Mouse (Mus musculus): ENCODE results near the gene Slc35e3. TPM values are rescaled to one million over a fixed set of nuclear protein-coding genes. Genes with fewer than 3 reads are reported as not detected.

Slc35e3 gene
- total and polyA plus RNA-seq, 3 experiments = 2.2 to 9.7 (median 5.0) TPM

DNA sequence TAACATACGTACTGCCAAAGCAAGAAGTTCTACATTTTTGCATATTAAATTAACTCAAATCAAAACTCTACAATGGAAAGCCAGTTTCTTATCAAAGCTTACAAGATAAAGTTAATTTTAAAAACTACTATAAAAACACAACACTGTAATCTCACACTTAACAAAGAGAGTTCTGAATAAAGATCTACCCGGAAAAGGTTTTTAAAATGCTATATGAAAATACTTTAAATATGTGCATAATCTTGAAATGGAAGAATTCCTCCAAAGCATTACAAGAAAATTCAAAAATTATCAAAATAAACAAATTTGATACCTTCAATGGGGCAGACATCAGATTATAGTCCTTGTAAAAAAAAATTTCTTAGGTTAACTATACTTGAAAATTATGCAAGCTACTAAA lies 37.8 kb downstream of the Slc35e3 start:
- dilution Hi-C loops (cut with MboI; ENCODE audit: extremely low pct_ligation_motif_present, extremely low pct_unique_long_range_greater_than_20kb, low sequenced_read_pairs) = no loop called here
- TF ChIP-seq ZNF384 (IDR thresholded peaks at IDR 0.05; ENCODE audit: low read depth, low read length) (no peak), MYC (IDR thresholded peaks at IDR 0.05; ENCODE audit: low read depth, low read length) (no peak), MAX (IDR thresholded peaks at IDR 0.05; ENCODE audit: low read length) (no peak), TCF12 (IDR thresholded peaks at IDR 0.05; ENCODE audit: low read depth, low read length) (no peak), HCFC1 (IDR thresholded peaks at IDR 0.05; ENCODE audit: low read depth, low read length) (no peak), CHD1 (IDR thresholded peaks at IDR 0.05; ENCODE audit: low read depth, low read length) (peak; percentile 35; the same call in 1 of the 2 replicates), MAFK (IDR thresholded peaks at IDR 0.05; ENCODE audit: insufficient replicate concordance, low read length) (no peak)
- no peaks in the 10 kb centered on the region for H3K9me3 ChIP-seq (replicated peaks; ENCODE audit: low read length)
- peak overlapping the region; percentile 84 to 99 (median 90) for H3K4me3 ChIP-seq (replicated peaks in 1 of 3; ENCODE audit: low read depth in 2 of 3, low read length in 2 of 3, poor library complexity in 1 of 3)
- H3K79me2 ChIP-seq (replicated peaks; ENCODE audit: control insufficient read depth, extremely low read depth, insufficient read depth, poor library complexity, severe bottlenecking) = peaks cover 62% of the 10 kb centered on the region
- H3K4me2 ChIP-seq (ENCODE audit: insufficient read depth, low read depth, poor library complexity, severe bottlenecking) = no peak overlapping the region; the same call in 1 of the 2 replicates
- no peak for DNase-seq (ENCODE audit: extremely low read depth)
- peaks cover 15 to 36% of the 10 kb centered on the region in 2 experiments for H3K4me1 ChIP-seq (ENCODE audit: control insufficient read depth in 1 of 2, insufficient read depth in 2 of 2)
- H3K27ac ChIP-seq (ENCODE audit: insufficient read depth, low read depth) = no peak overlapping the region
- in situ Hi-C loops (cut with MboI; ENCODE audit: low pct_ligation_motif_present, low pct_unique_long_range_greater_than_20kb, low sequenced_read_pairs) = no loop called here
- peak overlapping the region; percentile 100; the same call in 1 of the 2 replicates for H3K9ac ChIP-seq (ENCODE audit: insufficient read depth, low read depth)
- peaks cover 34 to 47% of the 10 kb centered on the region in 2 experiments for H3K36me3 ChIP-seq (replicated peaks in 1 of 2; ENCODE audit: control insufficient read depth in 1 of 2, insufficient read depth in 1 of 2, low read length in 1 of 2)
- no peaks in the 10 kb centered on the region for H3K27me3 ChIP-seq (replicated peaks)

DNA sequence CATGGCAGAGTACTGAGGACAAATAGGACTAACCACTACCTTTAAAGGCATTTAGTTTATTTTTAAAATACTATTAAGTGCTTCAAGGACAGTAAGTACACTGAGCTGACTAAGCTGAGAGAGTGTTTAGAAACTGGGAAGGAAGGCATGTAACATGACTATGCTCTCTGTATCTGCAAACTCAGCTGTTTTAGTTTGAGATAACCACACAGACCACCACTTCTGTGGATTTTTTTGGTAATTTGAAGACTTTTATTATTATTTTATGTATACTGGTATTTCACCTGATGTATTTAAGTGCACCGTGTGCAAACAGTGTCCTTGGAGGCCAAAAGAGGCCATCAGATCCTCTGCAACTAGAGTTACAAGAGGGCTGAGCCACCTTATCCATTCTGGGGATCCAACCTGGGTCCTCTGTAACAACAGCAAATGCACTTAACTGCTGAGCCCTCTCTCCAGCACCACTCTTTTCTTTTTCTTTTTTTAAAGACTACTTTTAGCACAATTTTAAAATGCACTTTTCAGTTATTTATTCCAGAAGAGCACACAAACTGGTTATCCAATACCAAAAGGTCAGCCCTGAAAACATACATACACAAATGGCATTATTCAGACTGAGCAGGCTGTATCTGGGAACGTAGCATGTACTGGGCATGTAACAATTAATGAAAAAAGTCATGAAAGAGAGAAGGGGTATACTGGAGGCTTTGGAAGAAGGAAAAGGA lies 38.9 kb downstream of the Slc35e3 start:
- dilution Hi-C loops (cut with MboI; ENCODE audit: extremely low pct_ligation_motif_present, extremely low pct_unique_long_range_greater_than_20kb, low sequenced_read_pairs) = no loop called here
- DNase-seq (ENCODE audit: extremely low read depth) = no peak
- Histone ChIP-seq H3K27ac (ENCODE audit: insufficient read depth, low read depth) (peak overlapping the region; percentile 11; the same call in 1 of the 2 replicates), H3K4me2 (ENCODE audit: insufficient read depth, low read depth, poor library complexity, severe bottlenecking) (peak overlapping the region; percentile 90), H3K9me3 (replicated peaks; ENCODE audit: low read length) (no peaks in the 10 kb centered on the region), H3K36me3 (replicated peaks in 1 of 2; ENCODE audit: control insufficient read depth in 1 of 2, insufficient read depth in 1 of 2, low read length in 1 of 2) (peaks cover 41 to 55% of the 10 kb centered on the region in 2 experiments), H3K4me3 (replicated peaks in 1 of 3; ENCODE audit: low read depth in 2 of 3, low read length in 2 of 3, poor library complexity in 1 of 3) (peak overlapping the region in 2 of 3 experiments; percentile 8 to 57), H3K9ac (ENCODE audit: insufficient read depth, low read depth) (peak overlapping the region; percentile 45), H3K79me2 (replicated peaks; ENCODE audit: control insufficient read depth, extremely low read depth, insufficient read depth, poor library complexity, severe bottlenecking) (peaks cover 69% of the 10 kb centered on the region), H3K4me1 (ENCODE audit: control insufficient read depth in 1 of 2, insufficient read depth in 2 of 2) (peaks cover 11 to 29% of the 10 kb centered on the region in 2 experiments), H3K27me3 (replicated peaks) (no peaks in the 10 kb centered on the region)
- in situ Hi-C loops (cut with MboI; ENCODE audit: low pct_ligation_motif_present, low pct_unique_long_range_greater_than_20kb, low sequenced_read_pairs) = no loop called here
- no peak for TF ChIP-seq MXI1 (IDR thresholded peaks at IDR 0.05; ENCODE audit: low read depth, low read length)
- TF ChIP-seq MAFK (IDR thresholded peaks at IDR 0.05; ENCODE audit: insufficient replicate concordance, low read length) = peak; percentile 81

DNA sequence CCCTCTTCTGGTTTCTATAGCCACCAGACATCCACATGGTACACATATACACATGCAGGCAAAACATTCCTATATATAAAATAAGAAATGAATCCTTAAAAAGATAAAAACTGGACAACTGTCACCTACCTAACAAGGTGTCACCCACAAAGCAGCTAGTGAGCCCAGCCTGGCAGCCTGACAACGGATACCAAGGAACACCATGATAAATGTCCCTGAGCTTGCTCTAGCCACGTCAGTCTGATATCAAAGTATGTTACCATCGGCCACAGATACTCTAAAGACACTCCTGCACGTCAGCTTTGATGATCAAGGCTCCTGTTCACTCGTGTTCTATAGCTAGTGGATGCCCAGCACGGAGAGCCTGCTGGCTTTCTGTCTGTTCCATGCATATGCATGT lies 39.7 kb downstream of the Slc35e3 start:
- dilution Hi-C loops (cut with MboI; ENCODE audit: extremely low pct_ligation_motif_present, extremely low pct_unique_long_range_greater_than_20kb, low sequenced_read_pairs) (no loop called here), in situ Hi-C loops (cut with MboI; ENCODE audit: low pct_ligation_motif_present, low pct_unique_long_range_greater_than_20kb, low sequenced_read_pairs) (no loop called here)
- Histone ChIP-seq H3K4me1 (ENCODE audit: control insufficient read depth in 1 of 2, insufficient read depth in 2 of 2) (peaks cover 7 to 21% of the 10 kb centered on the region in 2 experiments), H3K9ac (ENCODE audit: insufficient read depth, low read depth) (no peak overlapping the region; the same call in 1 of the 2 replicates), H3K27me3 (replicated peaks) (no peaks in the 10 kb centered on the region), H3K9me3 (replicated peaks; ENCODE audit: low read length) (no peaks in the 10 kb centered on the region), H3K79me2 (replicated peaks; ENCODE audit: control insufficient read depth, extremely low read depth, insufficient read depth, poor library complexity, severe bottlenecking) (peaks cover 76% of the 10 kb centered on the region), H3K36me3 (replicated peaks in 1 of 2; ENCODE audit: control insufficient read depth in 1 of 2, insufficient read depth in 1 of 2, low read length in 1 of 2) (peaks cover 48 to 64% of the 10 kb centered on the region in 2 experiments), H3K27ac (ENCODE audit: insufficient read depth, low read depth) (peak overlapping the region; percentile 11; the same call in 1 of the 2 replicates), H3K4me2 (ENCODE audit: insufficient read depth, low read depth, poor library complexity, severe bottlenecking) (peak overlapping the region; percentile 90), H3K4me3 (replicated peaks in 1 of 3; ENCODE audit: low read depth in 2 of 3, low read length in 2 of 3, poor library complexity in 1 of 3) (peak overlapping the region in 1 of 3 experiments; percentile 57)
- TF ChIP-seq ZKSCAN1 (IDR thresholded peaks at IDR 0.05; ENCODE audit: borderline replicate concordance, low read depth, low read length) (no peak), ZC3H11A (IDR thresholded peaks at IDR 0.05; ENCODE audit: low read depth, low read length) (no peak), POLR2A (IDR thresholded peaks at IDR 0.05; ENCODE audit: low read depth, low read length) (peak; percentile 42; the same call in 1 of the 2 replicates), ZNF384 (IDR thresholded peaks at IDR 0.05; ENCODE audit: low read depth, low read length) (no peak)
- DNase-seq (ENCODE audit: extremely low read depth) = no peak

All from CH12.LX (cell line).